Mouse (Mus musculus): Measurements from ENCODE around the gene Racgap1. TPM values are rescaled to one million over a fixed set of nuclear protein-coding genes. Genes with fewer than 3 reads are reported as not detected.

Gene Racgap1
- polyA plus RNA-seq, 1 experiment from 2014 or later, result 63.3 TPM

DNA sequence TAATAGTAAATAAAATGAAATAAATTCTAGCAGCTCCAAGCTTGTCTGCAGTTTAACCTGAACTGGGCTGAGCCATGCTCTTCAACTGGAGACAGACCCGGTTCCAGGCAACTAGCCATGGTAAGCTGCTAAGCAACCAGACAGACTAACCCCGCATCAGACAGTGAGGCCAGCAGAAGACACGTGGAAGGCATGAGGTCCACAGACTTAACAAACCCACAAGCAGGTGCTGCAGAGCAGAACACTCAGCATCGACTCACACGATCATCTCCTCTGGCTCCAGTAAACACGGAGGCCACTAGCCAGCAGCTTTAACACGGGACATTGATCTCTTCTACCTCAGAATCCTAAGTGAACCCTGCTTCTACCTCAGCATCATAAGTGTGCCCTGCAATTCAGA, 6.7 kb downstream of the Racgap1 start:
- peak overlapping the region; percentile 22; the same call in 1 of the 2 replicates for H3K4me2 ChIP-seq
- 30% methylated on average over 7 of the region's 7 CpGs for WGBS
- H3K9ac ChIP-seq, result no peak overlapping the region

DNA sequence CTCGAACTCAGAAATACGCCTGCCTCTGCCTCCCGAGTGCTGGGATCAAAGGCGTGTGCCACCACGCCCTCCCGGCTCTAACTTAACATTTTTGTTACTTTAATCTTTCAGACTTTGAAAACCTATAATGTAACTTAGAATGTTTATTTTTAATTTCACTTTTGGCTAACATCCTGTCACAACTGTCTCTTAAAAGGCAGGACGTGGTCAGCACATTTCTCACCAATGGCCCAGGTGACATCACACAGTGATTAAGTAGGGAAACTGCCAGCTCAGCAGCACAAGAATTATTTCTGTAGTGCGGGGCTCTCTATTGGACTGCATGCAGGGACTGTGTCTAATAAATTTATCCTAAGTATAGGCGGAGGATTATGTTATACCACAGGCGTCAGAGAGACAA, 7.6 kb downstream of the Racgap1 start:
- H3K36me3 ChIP-seq, result 0 out of 2 replicates have a peak, but pooled peaks cover 2% of the 10 kb centered on the region
- H3K9ac ChIP-seq, result no peak overlapping the region
- H3K27me3 ChIP-seq, result no peaks in the 10 kb centered on the region
- 72% methylated on average over 10 of the region's 10 CpGs for WGBS
- H3K27ac ChIP-seq (replicated peaks), result peak overlapping the region; percentile 21; the same call in 1 of the 2 replicates
- ATAC-seq (ENCODE audit: low FRiP score, low read depth), result no peak
- H3K9me3 ChIP-seq, result no peaks in the 10 kb centered on the region
- H3K4me2 ChIP-seq, result no peak overlapping the region
- peaks cover 41% of the 10 kb centered on the region for H3K4me1 ChIP-seq (replicated peaks)
- H3K4me3 ChIP-seq, result no peak overlapping the region

More for the DNA sequence above, 6.7 kb downstream of the Racgap1 start:
- Histone ChIP-seq H3K36me3 (0 out of 2 replicates have a peak, but pooled peaks cover 2% of the 10 kb centered on the region), H3K4me3 (no peak overlapping the region), H3K4me1 (replicated peaks) (peaks cover 49% of the 10 kb centered on the region), H3K27ac (replicated peaks) (peak overlapping the region; percentile 54), H3K27me3 (no peaks in the 10 kb centered on the region), H3K9me3 (no peaks in the 10 kb centered on the region)
- ATAC-seq (ENCODE audit: low FRiP score, low read depth), result peak; percentile 60; the same call in 1 of the 2 replicates

DNA sequence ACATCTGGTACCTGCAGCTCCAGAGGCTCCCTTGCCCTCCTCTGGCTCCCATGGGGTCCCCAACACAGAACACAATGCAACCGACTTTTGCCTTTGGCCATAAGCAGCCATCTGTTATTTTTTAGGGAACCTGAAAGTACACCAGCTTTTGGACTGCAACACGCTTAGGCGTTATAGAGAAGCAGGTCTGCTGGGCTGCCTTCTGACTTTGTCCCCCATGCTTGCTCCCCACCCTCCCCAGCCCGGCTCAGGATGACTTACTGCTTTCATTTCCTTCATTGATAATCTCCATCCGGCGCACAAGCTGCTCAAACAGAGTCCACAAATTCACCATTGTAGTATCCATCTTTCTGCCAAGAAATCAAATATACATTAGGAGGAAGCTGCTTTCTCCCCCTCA, 8.8 kb downstream of the Racgap1 start:
- Histone ChIP-seq H3K27me3 (no peaks in the 10 kb centered on the region), H3K9me3 (no peaks in the 10 kb centered on the region), H3K4me1 (replicated peaks) (peaks cover 36% of the 10 kb centered on the region), H3K36me3 (0 out of 2 replicates have a peak, but pooled peaks cover 2% of the 10 kb centered on the region), H3K4me3 (no peak overlapping the region), H3K27ac (replicated peaks) (peak overlapping the region; percentile 42), H3K9ac (no peak overlapping the region), H3K4me2 (0 out of 2 replicates have a peak overlapping the region, but pooled peaks have one; percentile 7)
- whole genome bisulfite sequencing, result 47% methylated on average over 6 of the region's 6 CpGs
- no peak for ATAC-seq (ENCODE audit: low FRiP score, low read depth)

DNA sequence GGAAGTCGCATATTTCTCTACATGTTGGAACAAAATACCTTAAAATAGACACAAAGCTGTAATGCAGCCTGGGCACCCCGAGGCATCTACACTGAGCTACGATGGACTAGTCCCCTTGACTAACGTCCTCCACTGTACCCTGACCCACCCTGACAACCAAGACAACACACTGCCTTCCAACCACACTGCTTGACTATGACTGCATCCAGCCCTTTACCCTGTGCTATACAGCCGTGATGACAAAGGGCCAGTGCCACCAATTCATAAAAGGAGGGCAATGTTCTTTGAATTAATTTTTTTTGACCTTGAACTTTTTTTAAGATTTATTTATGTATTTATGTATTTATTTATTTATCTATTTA, 13.4 kb downstream of the Racgap1 start:
- peaks cover 29% of the 10 kb centered on the region for H3K4me1 ChIP-seq (replicated peaks)
- no peak overlapping the region for H3K9ac ChIP-seq
- H3K9me3 ChIP-seq, result no peaks in the 10 kb centered on the region
- no peaks in the 10 kb centered on the region for H3K27me3 ChIP-seq
- 0 out of 2 replicates have a peak, but pooled peaks cover 2% of the 10 kb centered on the region for H3K36me3 ChIP-seq
- no peak; the same call in 1 of the 2 replicates for ATAC-seq (ENCODE audit: low FRiP score, low read depth)
- 58% methylated on average over 5 of the region's 5 CpGs for WGBS
- H3K27ac ChIP-seq (replicated peaks), result peak overlapping the region; percentile 80
- no peak overlapping the region for H3K4me3 ChIP-seq
- no peak overlapping the region for H3K4me2 ChIP-seq

DNA sequence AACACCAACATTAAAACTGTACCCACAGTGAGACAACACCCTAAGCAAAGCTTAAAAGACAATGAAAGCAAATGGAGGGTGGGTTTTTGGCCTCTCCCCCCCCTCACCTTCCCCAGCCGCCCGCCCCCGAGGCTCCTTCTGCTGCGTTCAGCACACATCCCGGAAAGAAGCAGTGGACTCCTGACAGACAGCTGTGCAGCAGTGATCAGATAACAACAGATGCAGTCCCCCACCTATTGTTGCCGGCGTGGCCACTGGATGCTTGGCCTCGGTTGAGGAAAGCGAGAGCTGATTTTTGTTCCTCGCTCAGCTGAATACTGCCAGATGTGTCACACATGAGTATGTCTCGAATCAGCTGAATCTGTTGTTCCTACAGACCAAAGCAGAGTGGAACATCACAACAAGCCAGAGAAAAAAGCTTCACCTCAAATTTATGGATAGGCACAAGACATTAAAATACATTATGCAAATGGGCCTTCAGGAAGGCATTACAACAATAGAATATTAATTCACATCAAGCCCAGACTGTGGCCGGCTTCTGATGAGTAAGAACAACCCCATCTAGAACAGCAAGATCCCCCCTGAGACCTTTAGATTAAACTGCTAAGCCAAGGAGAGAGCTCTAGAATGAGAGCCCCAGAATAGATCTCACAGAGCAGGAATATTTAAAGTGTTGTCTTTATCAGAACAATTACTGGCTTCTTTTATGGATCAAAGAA, 13.9 kb downstream of the Racgap1 start:
- no peak overlapping the region for H3K4me3 ChIP-seq
- 28% methylated on average over 12 of the region's 12 CpGs for WGBS

DNA sequence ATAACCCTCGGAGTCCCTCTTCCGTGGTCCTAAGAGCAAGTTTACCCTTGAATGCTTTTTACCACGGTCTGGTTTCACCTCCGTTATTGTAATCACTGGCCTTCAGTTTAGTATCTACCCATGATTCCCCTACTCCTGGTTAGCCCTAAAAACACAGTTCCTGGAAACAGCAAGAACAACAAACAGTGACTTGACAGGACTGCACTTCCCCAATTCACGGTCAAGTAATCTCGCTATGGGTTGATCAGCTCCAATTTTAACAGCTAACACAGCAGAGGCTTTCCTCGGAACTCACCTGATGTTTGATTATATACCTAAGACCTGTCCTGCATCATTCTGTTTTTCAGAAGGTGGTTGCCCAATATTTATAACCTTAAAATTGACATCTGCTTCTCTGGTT, 16.8 kb downstream of the Racgap1 start:
- peaks cover 12% of the 10 kb centered on the region for H3K36me3 ChIP-seq
- ATAC-seq (ENCODE audit: low FRiP score, low read depth), result no peak
- H3K4me2 ChIP-seq, result no peak overlapping the region
- peaks cover 23% of the 10 kb centered on the region for H3K4me1 ChIP-seq (replicated peaks)
- H3K27ac ChIP-seq (replicated peaks), result no peak overlapping the region
- H3K27me3 ChIP-seq, result no peaks in the 10 kb centered on the region
- no peak overlapping the region for H3K9ac ChIP-seq
- no peak overlapping the region for H3K4me3 ChIP-seq
- H3K9me3 ChIP-seq, result no peaks in the 10 kb centered on the region
- WGBS, result 94% methylated on average over 7 of the region's 7 CpGs

More for the DNA sequence above, 13.9 kb downstream of the Racgap1 start:
- Histone ChIP-seq H3K27ac (replicated peaks) (peak overlapping the region; percentile 80), H3K4me1 (replicated peaks) (peaks cover 25% of the 10 kb centered on the region), H3K9me3 (no peaks in the 10 kb centered on the region), H3K4me2 (peak overlapping the region; percentile 40), H3K27me3 (no peaks in the 10 kb centered on the region), H3K36me3 (peaks cover 2% of the 10 kb centered on the region; the same call in 1 of the 2 replicates), H3K9ac (no peak overlapping the region)
- ATAC-seq (ENCODE audit: low FRiP score, low read depth), result peak; percentile 69; the same call in 1 of the 2 replicates

DNA sequence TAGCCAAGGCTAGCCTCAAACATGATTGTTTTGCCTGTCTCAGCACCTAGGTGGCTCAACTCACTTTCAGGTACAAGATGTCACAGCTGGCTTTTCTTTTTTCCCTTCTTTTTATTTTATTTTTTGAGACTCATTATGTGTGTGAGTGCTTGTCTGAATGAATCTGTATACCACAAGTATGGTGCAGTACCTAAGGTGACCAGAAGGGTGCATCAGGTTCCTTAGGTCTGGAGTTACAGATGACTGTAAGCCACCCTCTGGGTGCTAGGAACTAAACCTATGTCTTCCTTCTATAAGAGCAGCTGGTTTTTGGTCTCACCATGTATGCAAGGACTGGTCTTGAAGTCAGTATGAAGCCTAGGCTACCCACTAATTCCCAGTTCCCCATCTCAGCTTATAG, 19.8 kb downstream of the Racgap1 start:
- no peaks in the 10 kb centered on the region for H3K9me3 ChIP-seq
- H3K27me3 ChIP-seq, result no peaks in the 10 kb centered on the region
- peaks cover 15% of the 10 kb centered on the region for H3K36me3 ChIP-seq
- H3K4me1 ChIP-seq (replicated peaks), result peaks cover 6% of the 10 kb centered on the region
- ATAC-seq (ENCODE audit: low FRiP score, low read depth), result no peak
- H3K9ac ChIP-seq, result no peak overlapping the region
- no peak overlapping the region for H3K4me2 ChIP-seq
- H3K4me3 ChIP-seq, result no peak overlapping the region
- no peak overlapping the region for H3K27ac ChIP-seq (replicated peaks)

DNA sequence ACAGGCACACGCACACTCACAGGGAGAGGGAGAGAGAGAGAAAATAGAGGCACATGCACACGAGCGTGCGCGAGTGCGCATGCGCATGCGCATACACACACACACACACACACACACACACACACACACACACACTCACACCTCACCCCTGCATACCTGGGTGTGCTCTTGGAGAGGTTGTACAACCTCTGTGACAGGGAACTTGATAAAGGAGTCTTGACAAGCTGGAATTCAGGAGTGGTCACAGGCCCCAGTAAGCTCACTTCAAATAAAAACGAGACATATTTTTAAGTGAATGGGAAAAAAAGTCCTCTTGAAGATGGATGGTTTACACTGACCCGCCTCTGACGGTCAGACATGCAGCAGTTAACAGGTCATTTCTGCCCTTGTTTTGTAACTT, 29.4 kb downstream of the Racgap1 start:
- Histone ChIP-seq H3K27me3 (no peaks in the 10 kb centered on the region), H3K9me3 (no peaks in the 10 kb centered on the region), H3K9ac (no peak overlapping the region), H3K27ac (replicated peaks) (no peak overlapping the region), H3K4me3 (no peak overlapping the region), H3K36me3 (peaks cover 23% of the 10 kb centered on the region), H3K4me2 (no peak overlapping the region), H3K4me1 (replicated peaks) (no peaks in the 10 kb centered on the region; the same call in 1 of the 2 replicates)
- no peak for ATAC-seq (ENCODE audit: low FRiP score, low read depth)
- 94% methylated on average over 11 of the region's 11 CpGs for WGBS

DNA sequence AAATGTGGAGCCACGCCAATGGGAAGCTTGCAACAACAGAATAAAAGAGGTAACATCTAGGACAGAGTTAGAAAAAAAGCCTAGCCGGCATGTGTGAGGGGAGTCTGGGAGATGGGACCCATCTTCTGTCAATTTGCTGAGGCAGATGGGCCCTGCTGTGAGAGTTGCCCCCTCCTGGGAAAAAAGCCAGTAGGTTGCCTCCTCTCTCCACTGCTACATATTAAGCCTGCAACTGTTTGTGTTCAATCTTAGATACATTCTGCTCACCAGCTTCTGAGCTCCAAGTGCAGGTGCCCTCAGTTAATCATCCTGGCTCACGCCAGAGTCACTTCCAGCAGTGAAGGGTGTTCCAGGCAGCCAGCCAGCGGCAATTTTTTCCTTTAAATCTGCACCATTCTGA, 31.6 kb downstream of the Racgap1 start:
- Histone ChIP-seq H3K9ac (no peak overlapping the region), H3K27me3 (no peaks in the 10 kb centered on the region), H3K4me3 (no peak overlapping the region), H3K36me3 (peaks cover 8% of the 10 kb centered on the region), H3K4me2 (no peak overlapping the region), H3K9me3 (no peaks in the 10 kb centered on the region), H3K27ac (replicated peaks) (0 out of 2 replicates have a peak overlapping the region, but pooled peaks have one; percentile 32), H3K4me1 (replicated peaks) (peaks cover 8% of the 10 kb centered on the region)
- 51% methylated on average over 4 of the region's 4 CpGs for WGBS
- ATAC-seq (ENCODE audit: low FRiP score, low read depth), result no peak

DNA sequence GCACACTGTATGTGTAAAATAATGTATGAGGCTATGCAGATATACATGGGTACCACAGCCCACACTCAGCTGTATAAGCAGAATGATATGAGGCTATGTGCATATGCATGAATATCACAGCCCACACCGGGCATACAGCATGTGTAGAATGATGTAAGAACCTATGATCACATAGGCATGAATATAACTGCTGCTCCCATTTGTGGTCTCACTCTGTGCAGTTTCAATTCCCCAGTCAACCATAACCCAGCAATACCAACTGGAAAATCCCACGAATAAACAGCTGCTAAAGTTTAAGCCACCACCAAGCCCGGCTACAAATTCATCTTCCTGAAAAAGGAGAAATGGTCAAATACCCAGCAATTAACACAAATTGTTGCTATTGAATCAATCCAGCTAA, 32.9 kb downstream of the Racgap1 start:
- H3K9ac ChIP-seq, result no peak overlapping the region
- no peak overlapping the region for H3K4me2 ChIP-seq
- H3K27ac ChIP-seq (replicated peaks), result no peak overlapping the region
- no peak overlapping the region for H3K4me3 ChIP-seq
- peaks cover 3% of the 10 kb centered on the region for H3K36me3 ChIP-seq
- H3K9me3 ChIP-seq, result no peaks in the 10 kb centered on the region
- no peak for ATAC-seq (ENCODE audit: low FRiP score, low read depth)
- H3K4me1 ChIP-seq (replicated peaks), result peaks cover 19% of the 10 kb centered on the region
- 85% methylated on average over 3 of the region's 3 CpGs for WGBS
- H3K27me3 ChIP-seq, result no peaks in the 10 kb centered on the region

DNA sequence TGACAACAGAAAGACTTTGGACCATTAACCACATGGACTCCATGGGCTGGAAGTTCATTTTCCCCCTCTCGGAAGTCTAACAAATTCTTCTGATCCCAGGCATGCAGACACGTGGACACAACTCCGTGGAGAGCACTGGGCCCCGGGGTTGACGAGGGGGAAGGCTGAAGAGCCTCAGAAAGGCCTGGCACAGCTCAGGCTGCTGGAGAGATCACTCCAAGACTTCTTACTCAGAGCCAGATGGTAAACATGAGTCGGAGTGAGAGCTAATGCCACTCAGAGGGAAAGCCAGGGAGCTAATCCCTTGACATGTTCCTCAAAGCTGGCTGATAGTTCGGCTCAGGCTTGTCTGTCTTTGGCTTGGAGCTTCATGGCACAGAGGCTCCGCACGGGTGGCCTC, 36.2 kb downstream of the Racgap1 start:
- no peak overlapping the region for H3K27ac ChIP-seq (replicated peaks)
- no peaks in the 10 kb centered on the region for H3K36me3 ChIP-seq
- H3K4me3 ChIP-seq, result no peak overlapping the region
- no peaks in the 10 kb centered on the region for H3K27me3 ChIP-seq
- no peak overlapping the region for H3K4me2 ChIP-seq
- H3K9me3 ChIP-seq, result no peaks in the 10 kb centered on the region
- no peak overlapping the region for H3K9ac ChIP-seq
- peaks cover 28% of the 10 kb centered on the region for H3K4me1 ChIP-seq (replicated peaks)
- ATAC-seq (ENCODE audit: low FRiP score, low read depth), result no peak
- WGBS, result 53% methylated on average over 9 of the region's 9 CpGs

DNA sequence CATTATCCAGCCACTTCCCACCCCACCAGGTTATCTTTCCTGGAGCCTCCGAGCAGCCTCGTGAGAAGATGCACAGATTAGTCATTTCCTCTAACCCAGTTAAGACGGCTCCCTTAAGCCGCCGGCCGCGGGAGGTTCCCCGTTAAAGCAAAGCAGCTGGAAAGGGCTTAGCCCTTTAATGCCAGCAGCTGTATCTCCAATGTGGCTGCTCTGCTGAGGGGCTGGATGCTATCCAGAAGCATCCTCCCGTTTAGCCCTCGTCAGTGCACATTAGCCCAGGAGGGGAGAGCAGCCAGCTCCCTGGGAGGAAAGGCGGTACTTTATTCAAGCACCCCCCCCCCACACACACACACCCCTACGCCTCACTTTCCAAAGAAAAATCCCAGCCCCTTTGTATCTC, 36.7 kb downstream of the Racgap1 start:
- H3K36me3 ChIP-seq, result no peaks in the 10 kb centered on the region
- no peaks in the 10 kb centered on the region for H3K27me3 ChIP-seq
- H3K4me2 ChIP-seq, result peak overlapping the region; percentile 18; the same call in 1 of the 2 replicates
- no peaks in the 10 kb centered on the region for H3K9me3 ChIP-seq
- H3K9ac ChIP-seq, result no peak overlapping the region
- 8% methylated on average over 12 of the region's 12 CpGs for WGBS
- H3K27ac ChIP-seq (replicated peaks), result no peak overlapping the region; the same call in 1 of the 2 replicates
- ATAC-seq (ENCODE audit: low FRiP score, low read depth), result 0 out of 2 replicates have a peak, but pooled peaks have one; percentile 45
- peaks cover 28% of the 10 kb centered on the region for H3K4me1 ChIP-seq (replicated peaks)
- no peak overlapping the region for H3K4me3 ChIP-seq
